Mouse (Mus musculus) myocyte (in vitro differentiated cells): ENCODE measurements around the gene Myh11.

Source experiments
- E2F4 ChIP-seq: IDR thresholded peaks from one replicate; pipeline ENCODE4 v1.6.1; 2011; ENCODE audit warnings: mild to moderate bottlenecking, control low read depth, moderate library complexity; ENCODE audit not compliant: insufficient read depth
- MAX ChIP-seq: IDR thresholded peaks from one replicate; pipeline ENCODE4 v1.6.1; 2011; ENCODE audit warnings: low read depth, mild to moderate bottlenecking, control low read depth
- POLR2A ChIP-seq: IDR thresholded peaks from one replicate; pipeline ENCODE4 v1.6.1; 2011; ENCODE audit warnings: low read depth, mild to moderate bottlenecking, control low read depth, moderate library complexity; ENCODE audit not compliant: insufficient read length
- SRF ChIP-seq: IDR thresholded peaks from one replicate; pipeline ENCODE4 v1.6.1; 2011; ENCODE audit warnings: low read depth; ENCODE audit not compliant: control insufficient read depth, insufficient read length
- TCF12 ChIP-seq: IDR thresholded peaks from one replicate; pipeline ENCODE4 v1.6.1; 2011; ENCODE audit warnings: mild to moderate bottlenecking, control low read depth; ENCODE audit not compliant: poor library complexity, insufficient read depth, severe bottlenecking
- USF1 ChIP-seq: IDR thresholded peaks from one replicate; pipeline ENCODE4 v1.6.1; 2011; ENCODE audit warnings: low read depth, mild to moderate bottlenecking, control low read depth, moderate library complexity

- TF ChIP-seq POLR2A (peak; percentile 84), MAX (no peak), TCF12 (no peak), SRF (no peak), USF1 (no peak), E2F4 (peak; percentile 49)
Measured at GRCm38 (mm10) chr16:14162988-14163416, 128.2 kb downstream of the Myh11 start, which contains the start of the genes Nde1 and Marf1.
